Mouse (Mus musculus) midbrain, embryonic 11.5 days (tissue): Measurements from ENCODE around the gene Ppp6c. TPM values are rescaled to one million over a fixed set of nuclear protein-coding genes. Genes with fewer than 3 reads are reported as not detected.

Source experiments
- ATAC-seq: fragments of 200-750 bp; cut with Nextera tagmentation; 2 replicates; pipeline ENCODE4 v1.8.0; 2017; ENCODE audit warnings: moderate TSS enrichment, moderate library complexity; ENCODE audit not compliant: low FRiP score
- DNase-seq: peaks from one replicate; pipeline ENCODE4 v3.0.0; 2015; ENCODE audit warnings: low spot score; ENCODE audit errors: missing footprints
- H3K27ac ChIP-seq: fragments of 300-500 bp; sonication (generic); 2 replicates; pipeline ENCODE4 v1.5.1; 2014; ENCODE audit warnings: low read depth, low read length
- H3K27me3 ChIP-seq: fragments of 300-500 bp; sonication (generic); 2 replicates; pipeline ENCODE4 v1.6.1; 2014; ENCODE audit warnings: mild to moderate bottlenecking, low read length, moderate library complexity, mixed read lengths; ENCODE audit not compliant: control insufficient read depth, insufficient read depth
- H3K36me3 ChIP-seq: fragments of 300-500 bp; sonication (generic); 2 replicates; pipeline ENCODE4 v1.6.1; 2014; ENCODE audit warnings: mild to moderate bottlenecking, low read length, moderate library complexity, mixed read lengths; ENCODE audit not compliant: control insufficient read depth, insufficient read depth
- H3K4me1 ChIP-seq: fragments of 300-500 bp; sonication (generic); 2 replicates; pipeline ENCODE4 v1.6.1; 2014; ENCODE audit warnings: low read length; ENCODE audit not compliant: control insufficient read depth, insufficient read depth
- H3K4me2 ChIP-seq: fragments of 300-500 bp; sonication (generic); 2 replicates; pipeline ENCODE4 v1.6.1; 2014; ENCODE audit warnings: mild to moderate bottlenecking, moderate library complexity
- H3K4me3 ChIP-seq: fragments of 300-500 bp; sonication (generic); 2 replicates; pipeline ENCODE4 v1.5.1; 2014; ENCODE audit warnings: low read depth, low read length
- H3K9ac ChIP-seq: fragments of 300-500 bp; sonication (generic); 2 replicates; pipeline ENCODE4 v1.6.1; 2014; ENCODE audit warnings: low read length
- H3K9me3 ChIP-seq: fragments of 300-500 bp; sonication (generic); 2 replicates; pipeline ENCODE4 v1.6.1; 2016; ENCODE audit warnings: low read length; ENCODE audit not compliant: control insufficient read depth
- WGBS: fragments of 180-500 bp; shearing (Covaris S2); extraction: QIAGEN DNeasy Blood & Tissue Kit; methylation state at CpG from one replicate; pipeline ENCODE4 v1.1.7; 2014; 5-methylcytosine and 5-hydroxymethylcytosine counted together
- polyA plus RNA-seq: library from polyadenylated mRNA; unstranded; fragments of >200 nt; fragmentation: Nextera tagmentation; extraction: Ambion mirVana; gene quantifications from 2 replicates; pipeline ENCODE4 v1.2.1, GENCODE M21; 2014

Ppp6c gene
- polyA plus RNA-seq, 1 experiment from 2014 or later, result 92.7 TPM

GRCm38 (mm10) chr2:39157916-39158315 is 68.3 kb downstream of the Ppp6c start:
- no peak overlapping the region for H3K27ac ChIP-seq
- no peak overlapping the region for H3K4me2 ChIP-seq
- DNase-seq, result no peak
- H3K9ac ChIP-seq, result no peak overlapping the region
- 86% methylated on average over 1 of the region's 1 CpGs for WGBS
- H3K9me3 ChIP-seq, result no peaks in the 10 kb centered on the region
- H3K4me3 ChIP-seq, result no peak overlapping the region
- H3K36me3 ChIP-seq, result no peaks in the 10 kb centered on the region; the same call in 1 of the 2 replicates
- H3K27me3 ChIP-seq, result no peaks in the 10 kb centered on the region
- ATAC-seq, result no peak
- no peaks in the 10 kb centered on the region for H3K4me1 ChIP-seq

- WGBS, result 81% methylated on average over 1 of the region's 1 CpGs
- ATAC-seq, result no peak
Measured at GRCm38 (mm10) chr2:39156821-39157220, 69.4 kb downstream of the Ppp6c start.

GRCm38 (mm10) chr2:39150943-39151342 is 75.3 kb downstream of the Ppp6c start:
- Histone ChIP-seq H3K9me3 (no peaks in the 10 kb centered on the region), H3K27ac (no peak overlapping the region), H3K4me2 (no peak overlapping the region), H3K4me3 (no peak overlapping the region), H3K27me3 (no peaks in the 10 kb centered on the region), H3K36me3 (no peaks in the 10 kb centered on the region; the same call in 1 of the 2 replicates), H3K9ac (no peak overlapping the region), H3K4me1 (no peaks in the 10 kb centered on the region)
- DNase-seq (no peak), ATAC-seq (no peak)
- 70% methylated on average over 2 of the region's 2 CpGs for WGBS

More at GRCm38 (mm10) chr2:39156821-39157220, 69.4 kb downstream of the Ppp6c start:
- Histone ChIP-seq H3K9ac (no peak overlapping the region), H3K4me3 (no peak overlapping the region), H3K9me3 (no peaks in the 10 kb centered on the region), H3K36me3 (no peaks in the 10 kb centered on the region; the same call in 1 of the 2 replicates), H3K4me1 (no peaks in the 10 kb centered on the region), H3K27me3 (no peaks in the 10 kb centered on the region), H3K27ac (no peak overlapping the region), H3K4me2 (no peak overlapping the region)
- DNase-seq, result no peak

- no peak overlapping the region for H3K9ac ChIP-seq
- WGBS, result 54% methylated on average over 2 of the region's 2 CpGs
- DNase-seq, result no peak
- no peaks in the 10 kb centered on the region; the same call in 1 of the 2 replicates for H3K36me3 ChIP-seq
- H3K27ac ChIP-seq, result no peak overlapping the region
- H3K27me3 ChIP-seq, result no peaks in the 10 kb centered on the region
- H3K9me3 ChIP-seq, result no peaks in the 10 kb centered on the region
- no peak overlapping the region for H3K4me2 ChIP-seq
- H3K4me3 ChIP-seq, result no peak overlapping the region
- no peaks in the 10 kb centered on the region for H3K4me1 ChIP-seq
- ATAC-seq, result no peak
Measured at GRCm38 (mm10) chr2:39148075-39148474, 78.2 kb downstream of the Ppp6c start.

- no peaks in the 10 kb centered on the region for H3K4me1 ChIP-seq
- H3K27ac ChIP-seq, result no peak overlapping the region
- 100% methylated on average over 1 of the region's 1 CpGs for WGBS
- H3K4me3 ChIP-seq, result no peak overlapping the region
- no peaks in the 10 kb centered on the region for H3K9me3 ChIP-seq
- H3K36me3 ChIP-seq, result no peaks in the 10 kb centered on the region; the same call in 1 of the 2 replicates
- H3K27me3 ChIP-seq, result no peaks in the 10 kb centered on the region
- no peak overlapping the region for H3K9ac ChIP-seq
- ATAC-seq, result no peak
- DNase-seq, result no peak
- no peak overlapping the region for H3K4me2 ChIP-seq
Measured at GRCm38 (mm10) chr2:39146469-39146868, 79.8 kb downstream of the Ppp6c start.

Other genes with a start within 250 kb of the Ppp6c start
- gene Wdr38, start 229.0 kb downstream of the Ppp6c start, polyA plus RNA-seq, result 1.4 TPM in 2 replicates
- gene Arpc5l, start 221.1 kb downstream of the Ppp6c start, polyA plus RNA-seq, result 149 and 157 TPM in 2 replicates
- 1,018 and 1,101 TPM in 2 replicates for gene Rpl35, start 220.8 kb downstream of the Ppp6c start, polyA plus RNA-seq
- 34.4 and 39.3 TPM in 2 replicates for gene Golga1, start 160.9 kb downstream of the Ppp6c start, polyA plus RNA-seq
- 8.1 and 8.2 TPM in 2 replicates for gene Scai, start 35.7 kb downstream of the Ppp6c start, polyA plus RNA-seq